Mouse (Mus musculus) ES-Bruce4 (cell line): Measurements from ENCODE around the gene H2al1d. TPM values are rescaled to one million over a fixed set of nuclear protein-coding genes. Genes with fewer than 3 reads are reported as not detected.
"Not testable (repeated sequence)": the region's sequence is repeated elsewhere in the genome, so short reads cannot be mapped to it uniquely, and the experiment has no call there.

Experiments used
- H3K27ac ChIP-seq: 2 replicates; pipeline ENCODE4 v1.5.1; 2012; ENCODE audit warnings: low read length, inconsistent platforms; ENCODE audit not compliant: insufficient read depth
- H3K27me3 ChIP-seq: 2 replicates; pipeline ENCODE4 v1.6.1; 2012; ENCODE audit warnings: mild to moderate bottlenecking, low read length, inconsistent platforms; ENCODE audit not compliant: control insufficient read depth, poor library complexity, insufficient read depth, severe bottlenecking
- H3K36me3 ChIP-seq: 2 replicates; pipeline ENCODE4 v1.6.1; 2012; ENCODE audit warnings: inconsistent platforms, mild to moderate bottlenecking, low read length, moderate library complexity; ENCODE audit not compliant: control insufficient read depth, poor library complexity, insufficient read depth, severe bottlenecking
- H3K4me1 ChIP-seq: one replicate; pipeline ENCODE4 v1.8.1; 2011; ENCODE audit warnings: low read length; ENCODE audit not compliant: control insufficient read depth, insufficient read depth
- H3K4me3 ChIP-seq: 2 replicates; pipeline ENCODE4 v1.5.1; 2011; ENCODE audit warnings: low read depth, mild to moderate bottlenecking, low read length
- H3K9ac ChIP-seq: 2 replicates; pipeline ENCODE4 v1.6.1; 2012; ENCODE audit warnings: low read depth, mild to moderate bottlenecking, inconsistent platforms; ENCODE audit not compliant: poor library complexity, severe bottlenecking
- H3K9me3 ChIP-seq: replicated peaks from 2 replicates; pipeline ENCODE4 v1.6.1; 2012; ENCODE audit warnings: mild to moderate bottlenecking, low read length, inconsistent platforms; ENCODE audit not compliant: control insufficient read depth, poor library complexity, insufficient read depth, severe bottlenecking
- CTCF ChIP-seq: IDR thresholded peaks from one replicate; pipeline ENCODE4 v1.8.1; 2011; ENCODE audit warnings: low read depth, low read length
- EP300 ChIP-seq: IDR thresholded peaks from 2 replicates; pipeline ENCODE4 v1.6.1; 2011; ENCODE audit warnings: low read depth, low read length; ENCODE audit not compliant: insufficient read depth
- POLR2A ChIP-seq: IDR thresholded peaks from one replicate; pipeline ENCODE4 v1.8.1; 2011; ENCODE audit warnings: low read length; ENCODE audit not compliant: insufficient read depth
- polyA plus RNA-seq: library from polyadenylated mRNA; stranded (reverse); fragments of >200 nt; gene quantifications from 2 replicates; pipeline ENCODE4 v1.2.4, GENCODE M21; 2011; ENCODE audit warnings: low read depth; ENCODE audit not compliant: missing spikeins, insufficient read depth, insufficient read length

H2al1d gene
- polyA plus RNA-seq, 1 experiment: not detected

DNA sequence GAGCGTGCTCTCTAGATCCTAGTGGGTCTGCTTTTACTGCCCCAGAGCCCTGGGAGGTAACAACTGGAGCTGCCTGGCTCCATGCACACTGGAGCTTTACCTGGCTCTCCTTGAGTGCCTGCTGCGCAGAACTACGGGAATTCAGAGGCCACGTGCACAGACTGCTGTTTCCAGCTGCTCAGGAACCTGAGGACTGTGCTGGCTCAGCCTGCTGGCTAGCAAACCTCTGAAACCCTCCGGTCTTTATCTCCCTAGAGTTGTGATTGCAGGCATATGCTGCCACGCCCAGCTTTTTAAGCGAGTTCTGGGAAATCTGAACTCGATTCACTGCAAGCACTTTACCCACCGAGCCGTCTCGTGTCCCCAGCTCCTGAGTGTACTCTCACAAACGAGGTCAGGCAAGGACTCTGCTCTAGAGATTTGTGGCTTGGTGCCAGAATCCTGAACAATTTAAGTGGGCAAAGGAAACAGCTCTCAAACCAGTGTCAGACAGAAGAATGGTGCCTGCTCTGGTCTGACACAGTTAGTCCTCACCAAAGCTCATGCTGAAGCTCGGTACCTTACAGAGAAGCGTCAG, 20.2 kb upstream of the H2al1d start:
- TF ChIP-seq CTCF (no peak), EP300 (no peak), POLR2A (no peak)
- H3K36me3 ChIP-seq: no peaks in the 10 kb centered on the region
- no peaks in the 10 kb centered on the region for H3K27me3 ChIP-seq
- H3K9me3 ChIP-seq: peaks cover 4% of the 10 kb centered on the region; the same call in 1 of the 2 replicates
- H3K9ac ChIP-seq: no peak overlapping the region
- H3K4me1 ChIP-seq: no peaks in the 10 kb centered on the region
- no peak overlapping the region for H3K27ac ChIP-seq
- no peak overlapping the region for H3K4me3 ChIP-seq

- no peak overlapping the region for H3K9ac ChIP-seq
- H3K27ac ChIP-seq: no peak overlapping the region
- no peaks in the 10 kb centered on the region for H3K27me3 ChIP-seq
- no peak overlapping the region for H3K4me3 ChIP-seq
- TF ChIP-seq CTCF (no peak), EP300 (no peak), POLR2A (no peak)
- no peaks in the 10 kb centered on the region for H3K36me3 ChIP-seq
- no peaks in the 10 kb centered on the region for H3K9me3 ChIP-seq
- no peaks in the 10 kb centered on the region for H3K4me1 ChIP-seq
Observed at GRCm38 (mm10) chrX:11289244-11289643, 19.4 kb upstream of the H2al1d start.

DNA sequence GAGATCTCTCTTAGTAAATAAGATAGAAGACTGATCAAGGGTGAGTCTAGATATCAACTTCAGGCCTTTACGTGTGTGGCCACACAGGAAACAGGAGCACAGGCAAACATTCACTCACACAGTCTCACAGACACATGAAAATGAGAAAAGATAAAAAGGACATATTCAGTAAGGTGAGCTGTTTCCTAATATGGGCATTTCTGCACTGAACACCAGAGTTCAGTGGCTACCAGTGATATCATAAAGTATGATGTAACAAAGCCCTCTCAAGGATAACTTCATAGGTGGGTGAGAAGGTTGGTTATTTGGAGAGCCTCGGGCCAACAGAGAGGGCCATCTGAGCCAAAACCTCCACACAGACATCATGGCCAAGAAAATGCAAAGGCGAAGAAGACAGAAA, 9.7 kb upstream of the H2al1d start, which contains the start of gene H2al1a:
Gene H2al1a, plus strand, starts transcription at position 301 of the 400 bp plus-strand sequence.
- H3K9ac ChIP-seq, H3K4me3 ChIP-seq, H3K27ac ChIP-seq, H3K9me3 ChIP-seq, H3K27me3 ChIP-seq, H3K36me3 ChIP-seq, H3K4me1 ChIP-seq: not testable (repeated sequence)

DNA sequence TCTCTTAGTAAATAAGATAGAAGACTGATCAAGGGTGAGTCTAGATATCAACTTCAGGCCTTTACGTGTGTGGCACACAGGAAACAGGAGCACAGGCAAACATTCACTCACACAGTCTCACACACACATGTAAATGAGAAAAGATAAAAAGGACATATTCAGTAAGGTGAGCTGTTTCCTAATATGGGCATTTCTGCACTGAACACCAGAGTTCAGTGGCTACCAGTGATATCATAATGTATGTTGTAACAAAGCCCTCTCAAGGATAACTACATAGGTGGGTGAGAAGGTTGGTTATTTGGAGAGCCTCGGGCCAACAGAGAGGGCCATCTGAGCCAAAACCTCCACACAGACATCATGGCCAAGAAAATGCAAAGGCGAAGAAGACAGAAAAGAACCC, 6.5 kb upstream of the H2al1d start, which contains the start of gene H2al1b:
Gene H2al1b, plus strand, starts transcription at position 301 of the 400 bp plus-strand sequence.
- not testable (repeated sequence) for H3K4me3 ChIP-seq, H3K4me1 ChIP-seq

GRCm38 (mm10) chrX:11305355-11305754, 3.3 kb upstream of the H2al1d start, which contains the start of gene H2al1c:
H2al1c (plus strand) TSS chrX:11305655.
- H3K9ac ChIP-seq, H3K27me3 ChIP-seq: not testable (repeated sequence)

More for the DNA sequence above, 6.5 kb upstream of the H2al1d start, which contains the start of gene H2al1b:
- not testable (repeated sequence) for H3K27me3 ChIP-seq, H3K36me3 ChIP-seq, H3K9me3 ChIP-seq, H3K9ac ChIP-seq, H3K27ac ChIP-seq

GRCm38 (mm10) chrX:11311634-11312033, 3.0 kb downstream of the H2al1d start, which contains the start of gene H2al1e:
H2al1e (plus strand) TSS chrX:11311934.
- not testable (repeated sequence) for H3K36me3 ChIP-seq, H3K27ac ChIP-seq, H3K27me3 ChIP-seq, H3K9me3 ChIP-seq, H3K4me3 ChIP-seq, H3K9ac ChIP-seq, H3K4me1 ChIP-seq

More at GRCm38 (mm10) chrX:11305355-11305754, 3.3 kb upstream of the H2al1d start, which contains the start of gene H2al1c:
- not testable (repeated sequence) for H3K27ac ChIP-seq, H3K9me3 ChIP-seq, H3K4me1 ChIP-seq, H3K4me3 ChIP-seq, H3K36me3 ChIP-seq

DNA sequence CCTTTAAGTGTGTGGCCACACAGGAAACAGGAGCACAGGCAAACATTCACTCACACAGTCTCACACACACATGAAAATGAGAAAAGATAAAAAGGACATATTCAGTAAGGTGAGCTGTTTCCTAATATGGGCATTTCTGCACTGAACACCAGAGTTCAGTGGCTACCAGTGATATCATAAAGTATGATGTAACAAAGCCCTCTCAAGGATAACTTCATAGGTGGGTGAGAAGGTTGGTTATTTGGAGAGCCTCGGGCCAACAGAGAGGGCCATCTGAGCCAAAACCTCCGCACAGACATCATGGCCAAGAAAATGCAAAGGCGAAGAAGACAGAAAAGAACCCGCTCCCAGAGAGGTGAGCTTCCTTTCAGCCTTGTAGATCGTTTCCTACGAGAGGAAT, 6.2 kb downstream of the H2al1d start, which contains the start of gene H2al1f:
Gene H2al1f, plus strand, starts transcription at position 301 of the 400 bp plus-strand sequence.
- H3K27ac ChIP-seq, H3K36me3 ChIP-seq, H3K9ac ChIP-seq, H3K9me3 ChIP-seq, H3K27me3 ChIP-seq, H3K4me1 ChIP-seq, H3K4me3 ChIP-seq: not testable (repeated sequence)

DNA sequence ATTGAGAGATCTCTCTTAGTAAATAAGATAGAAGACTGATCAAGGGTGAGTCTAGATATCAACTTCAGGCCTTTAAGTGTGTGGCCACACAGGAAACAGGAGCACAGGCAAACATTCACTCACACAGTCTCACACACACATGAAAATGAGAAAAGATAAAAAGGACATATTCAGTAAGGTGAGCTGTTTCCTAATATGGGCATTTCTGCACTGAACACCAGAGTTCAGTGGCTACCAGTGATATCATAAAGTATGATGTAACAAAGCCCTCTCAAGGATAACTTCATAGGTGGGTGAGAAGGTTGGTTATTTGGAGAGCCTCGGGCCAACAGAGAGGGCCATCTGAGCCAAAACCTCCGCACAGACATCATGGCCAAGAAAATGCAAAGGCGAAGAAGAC, 9.3 kb downstream of the H2al1d start, which contains the start of gene H2al1g:
Gene H2al1g, plus strand, starts transcription at position 301 of the 400 bp plus-strand sequence.
- H3K36me3 ChIP-seq, H3K9me3 ChIP-seq, H3K9ac ChIP-seq, H3K27ac ChIP-seq, H3K4me1 ChIP-seq, H3K27me3 ChIP-seq, H3K4me3 ChIP-seq: not testable (repeated sequence)

GRCm38 (mm10) chrX:11321192-11321591, 12.6 kb downstream of the H2al1d start, which contains the start of gene H2al1h:
H2al1h (plus strand) TSS chrX:11321492.
- not testable (repeated sequence) for H3K36me3 ChIP-seq, H3K4me3 ChIP-seq, H3K9ac ChIP-seq, H3K9me3 ChIP-seq, H3K27ac ChIP-seq, H3K27me3 ChIP-seq, H3K4me1 ChIP-seq
